ENCODE assay signal across 9 mouse cellular contexts in the genomic region with DNA sequence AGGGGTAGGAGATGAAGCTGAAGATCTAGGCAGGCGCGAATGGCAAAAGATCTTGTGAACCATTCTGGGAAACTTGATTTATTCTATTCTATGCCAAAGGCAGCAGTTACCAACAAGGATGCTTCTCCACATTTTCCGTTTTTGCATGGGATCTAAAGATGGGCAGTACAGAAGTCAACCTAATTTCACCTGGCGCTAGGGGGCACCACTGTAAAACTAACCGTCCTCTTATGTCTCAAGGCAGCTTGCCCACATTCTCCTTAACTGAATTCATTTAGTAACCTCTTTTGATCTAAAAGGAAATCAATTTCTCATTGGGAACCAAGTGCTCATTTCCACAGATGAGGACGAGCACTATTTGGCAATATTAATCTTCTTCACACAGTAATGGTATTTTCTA. TPM values are rescaled to one million over a fixed set of nuclear protein-coding genes. Genes with fewer than 3 reads are reported as not detected.
DNase-seq lines count a peak whose midpoint lies in the region; ATAC-seq and TF ChIP-seq lines count a peak whose summit lies in the region.
"Had no signal": no experiment of that assay in that cellular context is flagged by ENCODE, and none has a peak within 500 bp of the region (broad histone marks: within the 10 kb centered on the region; RNA-seq: fewer than 3 reads in every experiment).

No protein-coding gene starts in this region.

- no peak overlapping the region for H3K4me2 ChIP-seq in lung, embryonic 14.5 days

- peak; percentile 70; the same call in 1 of the 2 replicates for ATAC-seq in lung, embryonic 14.5 days (ENCODE audit: insufficient read depth)
- no peak for ATAC-seq in monocyte, adult 5-6 weeks (replicated peaks; ENCODE audit: insufficient number of reproducible peaks, low FRiP score, low TSS enrichment, poor library complexity, severe bottlenecking)

- H3K9ac ChIP-seq in lung, embryonic 14.5 days = no peak overlapping the region

- H3K27ac ChIP-seq in lung, embryonic 14.5 days (ENCODE audit: low read depth) = no peak overlapping the region

- peak; percentile 45 for TF ChIP-seq CTCF in E14TG2a.4 (conservative IDR thresholded peaks at IDR 0.05; ENCODE audit: low read length)
- peak; percentile 84 for TF ChIP-seq CTCF in lung, embryonic 14.5 days (IDR thresholded peaks at IDR 0.05; ENCODE audit: low read depth)

- peak; percentile 82 for DNase-seq in 416B (ENCODE audit: low read depth)
- peak; percentile 36 for DNase-seq in cerebellum, adult 9-10 months
- peak; percentile 68 for DNase-seq in gastrocnemius, postnatal 14 days
- DNase-seq in kidney, postnatal 4 days = peak; percentile 85 to 86
- peak; percentile 93 for DNase-seq in lung, embryonic 14.5 days
- peak; percentile 46 to 79 for DNase-seq in right cerebral cortex, postnatal 10 days (ENCODE audit: low spot score in 2 of 2)

- intact Hi-C loops in gastrocnemius, postnatal 14 days (cut with DNase I; ENCODE audit: low total_unique reads) = loop anchor here (2.0 to 5.0 kb wide), 2 partner anchors 287 to 337 kb away; no protein-coding TSS in a partner anchor

- H3K4me1 ChIP-seq in E14TG2a.4 (replicated peaks; ENCODE audit: low read depth, low read length) = 0 out of 2 replicates have a peak, but pooled peaks cover 5% of the 10 kb centered on the region
- no peaks in the 10 kb centered on the region for H3K4me1 ChIP-seq in lung, embryonic 14.5 days (ENCODE audit: insufficient read depth)

- WGBS in lung, embryonic 14.5 days = 20% methylated on average over 6 of the region's 6 CpGs

- no peaks in the 10 kb centered on the region for H3K36me3 ChIP-seq in E14TG2a.4 (ENCODE audit: insufficient read depth, low read length)
- H3K36me3 ChIP-seq in lung, embryonic 14.5 days (ENCODE audit: insufficient read depth) = no peaks in the 10 kb centered on the region

- peaks cover 12% of the 10 kb centered on the region for H3K9me3 ChIP-seq in E14TG2a.4 (ENCODE audit: low read length)
- H3K9me3 ChIP-seq in lung, embryonic 14.5 days (ENCODE audit: low read depth, low read length) = 0 out of 2 replicates have a peak, but pooled peaks cover 4% of the 10 kb centered on the region

- H3K4me3 ChIP-seq in E14TG2a.4 (replicated peaks; ENCODE audit: low read length) = no peak overlapping the region
- no peak overlapping the region for H3K4me3 ChIP-seq in lung, embryonic 14.5 days (ENCODE audit: low read depth, low read length)

- H3K27me3 ChIP-seq in E14TG2a.4 (ENCODE audit: insufficient read depth, low read length) = peaks cover 8% of the 10 kb centered on the region; the same call in 1 of the 2 replicates
- H3K27me3 ChIP-seq in lung, embryonic 14.5 days (ENCODE audit: insufficient read depth, low read length) = no peaks in the 10 kb centered on the region

RNA-seq across cellular contexts. Expression of a gene that starts 4.9 kb away (rescaled TPM):
- total RNA-seq in gastrocnemius, postnatal 14 days (2021) = not detected
- polyA plus RNA-seq in lung, embryonic 14.5 days (2014; fragmentation: Nextera tagmentation; extraction: Ambion mirVana) = not detected in 2 replicates
- total RNA-seq in monocyte, adult 5-6 weeks (2017) = 0.58 to 2.3 TPM (median 1.3 TPM) in 3 replicates
- polyA plus RNA-seq: heart, embryonic 14.5 days had no signal

Comparison
In these comparisons a context has a peak if more than half of its experiments do, and no peak if none do; other contexts are left out.
1. DNase-seq: peak in every context shown above with its lines; median percentile 93 in lung, embryonic 14.5 days; 86 in kidney, postnatal 4 days; 82 in 416B; 68 in gastrocnemius, postnatal 14 days; 62 in right cerebral cortex, postnatal 10 days; 36 in cerebellum, adult 9-10 months.